16 mouse cellular contexts compared by ENCODE assay signal in genomic region chr11:49927670-49928069, GRCm38 (mm10). TPM values are rescaled to one million over a fixed set of nuclear protein-coding genes. Genes with fewer than 3 reads are reported as not detected.
DNase-seq lines count a peak whose midpoint lies in the region; ATAC-seq and TF ChIP-seq lines count a peak whose summit lies in the region.
"Had no signal": no experiment of that assay in that cellular context is flagged by ENCODE, and none has a peak within 500 bp of the region (broad histone marks: within the 10 kb centered on the region; RNA-seq: fewer than 3 reads in every experiment).

No protein-coding gene starts in this region.

- no peak overlapping the region for H3K9ac ChIP-seq in heart, adult 2 months (ENCODE audit: low read depth, low read length)
- H3K9ac ChIP-seq in embryonic facial prominence, embryonic 13.5 days = no peak overlapping the region
- no peak overlapping the region for H3K9ac ChIP-seq in midbrain, embryonic 16.5 days (ENCODE audit: low read depth, low read length)
- H3K9ac ChIP-seq: lung, embryonic 14.5 days had no signal

- H3K4me1 ChIP-seq in heart, adult 2 months (ENCODE audit: control insufficient read depth, insufficient read depth, low read length) = no peaks in the 10 kb centered on the region
- H3K4me1 ChIP-seq in embryonic facial prominence, embryonic 13.5 days = peaks cover 15% of the 10 kb centered on the region
- peaks cover 46% of the 10 kb centered on the region for H3K4me1 ChIP-seq in hindbrain, embryonic 10.5 days (replicated peaks)
- peaks cover 23% of the 10 kb centered on the region for H3K4me1 ChIP-seq in midbrain, embryonic 16.5 days (ENCODE audit: control insufficient read depth, insufficient read depth, low read length)

- no peak for TF ChIP-seq EP300 in heart, adult 2 months (IDR thresholded peaks at IDR 0.05; ENCODE audit: insufficient read depth, low read depth, low read length)

- H3K36me3 ChIP-seq in heart, adult 2 months (ENCODE audit: control insufficient read depth, insufficient read depth, low read length) = no peaks in the 10 kb centered on the region
- no peaks in the 10 kb centered on the region for H3K36me3 ChIP-seq in embryonic facial prominence, embryonic 13.5 days
- no peaks in the 10 kb centered on the region for H3K36me3 ChIP-seq in hindbrain, embryonic 10.5 days
- H3K36me3 ChIP-seq in midbrain, embryonic 16.5 days (ENCODE audit: control insufficient read depth, insufficient read depth, low read length) = no peaks in the 10 kb centered on the region
- H3K36me3 ChIP-seq: heart, embryonic 10.5 days had no signal

- H3K79me2 ChIP-seq in heart, adult 2 months (replicated peaks; ENCODE audit: control insufficient read depth, insufficient read depth, low read length) = no peaks in the 10 kb centered on the region

- no peaks in the 10 kb centered on the region for H3K27me3 ChIP-seq in heart, adult 2 months (ENCODE audit: control insufficient read depth, insufficient read depth, low read length)
- H3K27me3 ChIP-seq in embryonic facial prominence, embryonic 13.5 days = no peaks in the 10 kb centered on the region
- H3K27me3 ChIP-seq in hindbrain, embryonic 10.5 days (ENCODE audit: insufficient read depth, poor library complexity, severe bottlenecking) = no peaks in the 10 kb centered on the region
- H3K27me3 ChIP-seq in midbrain, embryonic 16.5 days (ENCODE audit: control insufficient read depth, insufficient read depth, low read depth, low read length) = no peaks in the 10 kb centered on the region

- peak; percentile 17 to 28 for DNase-seq in heart, postnatal 10 days
- no peak for DNase-seq in heart, adult 2 months
- DNase-seq in hindbrain, embryonic 10.5 days (ENCODE audit: low spot score) = no peak
- no peak for DNase-seq in gastrocnemius, postnatal 36 days
- DNase-seq in layer of hippocampus, postnatal 10 days (ENCODE audit: low spot score in 2 of 2) = no peak
- DNase-seq: adrenal gland, postnatal 36 days; heart, postnatal 36 days; kidney, adult 11 months; kidney, postnatal 36 days; lung, embryonic 14.5 days; thymus, adult 18-20 months had no signal

- no peak overlapping the region for H3K4me3 ChIP-seq in heart, adult 2 months
- H3K4me3 ChIP-seq in embryonic facial prominence, embryonic 13.5 days = no peak overlapping the region
- no peak overlapping the region for H3K4me3 ChIP-seq in hindbrain, embryonic 10.5 days
- no peak overlapping the region for H3K4me3 ChIP-seq in midbrain, embryonic 16.5 days (ENCODE audit: low read depth, low read length)
- H3K4me3 ChIP-seq: heart, embryonic 10.5 days had no signal

- no peak for ATAC-seq in embryonic facial prominence, embryonic 13.5 days (ENCODE audit: insufficient number of reproducible peaks, insufficient read depth, low FRiP score, low TSS enrichment, low read depth)
- ATAC-seq in midbrain, embryonic 16.5 days = peak; percentile 36; the same call in 1 of the 2 replicates
- no peak for ATAC-seq in monocyte, adult 5-6 weeks (replicated peaks; ENCODE audit: insufficient number of reproducible peaks, low FRiP score, low TSS enrichment, poor library complexity, severe bottlenecking)

- TF ChIP-seq POLR2A in heart, adult 2 months (IDR thresholded peaks at IDR 0.05; ENCODE audit: insufficient read depth, low read depth, low read length) = no peak

- WGBS in heart, adult 2 months = 62% methylated on average over 6 of the region's 6 CpGs
- WGBS in embryonic facial prominence, embryonic 13.5 days = 62% methylated on average over 6 of the region's 6 CpGs
- WGBS in hindbrain, embryonic 10.5 days = 78% methylated on average over 6 of the region's 6 CpGs
- 62% methylated on average over 6 of the region's 6 CpGs for WGBS in midbrain, embryonic 16.5 days

- no peak for TF ChIP-seq CTCF in heart, adult 2 months (IDR thresholded peaks at IDR 0.05)

- 0 out of 2 replicates have a peak overlapping the region, but pooled peaks have one; percentile 44 for H3K4me2 ChIP-seq in embryonic facial prominence, embryonic 13.5 days
- H3K4me2 ChIP-seq in midbrain, embryonic 16.5 days (ENCODE audit: low read length) = no peak overlapping the region
- H3K4me2 ChIP-seq: lung, embryonic 14.5 days had no signal

- intact Hi-C loops in heart, postnatal 10 days (cut with DNase I) = no loop called here
- intact Hi-C loops in heart, adult 2 months (cut with DNase I) = no loop called here
- intact Hi-C loops in gastrocnemius, postnatal 36 days (cut with DNase I) = no loop called here

- no peak overlapping the region for H3K27ac ChIP-seq in heart, adult 2 months
- no peak overlapping the region for H3K27ac ChIP-seq in embryonic facial prominence, embryonic 13.5 days
- peak overlapping the region; percentile 50; the same call in 1 of the 2 replicates for H3K27ac ChIP-seq in hindbrain, embryonic 10.5 days
- peak overlapping the region; percentile 66; the same call in 1 of the 2 replicates for H3K27ac ChIP-seq in midbrain, embryonic 16.5 days (ENCODE audit: low read length)
- H3K27ac ChIP-seq: heart, embryonic 10.5 days had no signal

- H3K9me3 ChIP-seq in embryonic facial prominence, embryonic 13.5 days = no peaks in the 10 kb centered on the region
- no peaks in the 10 kb centered on the region for H3K9me3 ChIP-seq in hindbrain, embryonic 10.5 days
- H3K9me3 ChIP-seq in midbrain, embryonic 16.5 days (replicated peaks; ENCODE audit: control insufficient read depth, low read length, poor library complexity, severe bottlenecking) = no peaks in the 10 kb centered on the region
- H3K9me3 ChIP-seq: heart, embryonic 10.5 days had no signal

RNA-seq across cellular contexts. Expression of gene Rasgef1c, which starts 26.0 kb away (rescaled TPM):
- total RNA-seq in heart, postnatal 10 days (2021) = under 1 TPM in 1 of 2 experiments, not detected in 1; 0.29 TPM
- under 1 TPM; 0.42 to 0.57 TPM for total RNA-seq in heart, adult 2 months (2021)
- polyA plus RNA-seq in heart, adult 2 months (2012; rRNA removed) = 0.53 and 0.67 TPM in 2 replicates
- polyA plus RNA-seq in embryonic facial prominence, embryonic 13.5 days (2015; fragmentation: Nextera tagmentation; extraction: Ambion mirVana) = 0.11 and 0.24 TPM in 2 replicates
- polyA plus RNA-seq in hindbrain, embryonic 10.5 days (2016; fragmentation: Nextera tagmentation; extraction: Ambion mirVana) = 1.5 and 3.7 TPM in 2 replicates
- 33.8 and 34.2 TPM in 2 replicates for polyA plus RNA-seq in midbrain, embryonic 16.5 days (2015; fragmentation: Nextera tagmentation; extraction: Ambion mirVana)
- 0.29 to 0.96 TPM in 2 of 3 replicates, not detected in the other for total RNA-seq in monocyte, adult 5-6 weeks (2017)
- under 1 TPM; 0.26 to 0.44 TPM for total RNA-seq in gastrocnemius, postnatal 36 days (2021)
- total RNA-seq in layer of hippocampus, postnatal 10 days (2021) = 1 to 10 TPM; 4.0 to 4.7 TPM
- total RNA-seq: neutrophil, adult 5-6 weeks had no signal

Comparison
In these comparisons a context has a peak if more than half of its experiments do, and no peak if none do; other contexts are left out.
1. DNase-seq: peak in heart, postnatal 10 days (2 of 2); none in heart, adult 2 months (0 of 2), hindbrain, embryonic 10.5 days (single experiment), gastrocnemius, postnatal 36 days (0 of 2) and layer of hippocampus, postnatal 10 days (0 of 2).
2. H3K27ac ChIP-seq: peak in hindbrain, embryonic 10.5 days (single experiment) and midbrain, embryonic 16.5 days (single experiment); none in heart, adult 2 months (single experiment) and embryonic facial prominence, embryonic 13.5 days (single experiment).